ENCODE assay signal across 27 mouse cellular contexts in genomic region chr1:66841510-66841909, GRCm38 (mm10).
"Had no signal": no experiment of that assay in that cellular context is flagged by ENCODE, and none has a peak within 500 bp of the region (broad histone marks: within the 10 kb centered on the region; RNA-seq: fewer than 3 reads in every experiment).

No protein-coding gene starts in this region.

- H3K27ac ChIP-seq: gastrocnemius, adult 2 months; heart, embryonic 10.5 days; hindbrain, embryonic 10.5 days; hindbrain, embryonic 12.5 days; hindbrain, embryonic 14.5 days; intestine, embryonic 15.5 days; layer of hippocampus, adult 2 months; left cerebral cortex, adult 2 months; limb, embryonic 10.5 days; limb, embryonic 12.5 days; liver, embryonic 13.5 days had no signal

- H3K4me1 ChIP-seq: heart, embryonic 10.5 days; hindbrain, embryonic 10.5 days; hindbrain, embryonic 12.5 days; limb, embryonic 10.5 days; limb, embryonic 12.5 days; liver, embryonic 13.5 days had no signal

- H3K27me3 ChIP-seq: heart, embryonic 12.5 days; hindbrain, embryonic 12.5 days; intestine, embryonic 15.5 days; limb, embryonic 12.5 days; liver, embryonic 13.5 days had no signal

- H3K9ac ChIP-seq: heart, embryonic 12.5 days; hindbrain, embryonic 12.5 days; hindbrain, embryonic 14.5 days; intestine, embryonic 15.5 days; limb, embryonic 12.5 days; liver, embryonic 13.5 days had no signal

- H3K9me3 ChIP-seq: heart, embryonic 10.5 days; heart, embryonic 12.5 days; hindbrain, embryonic 10.5 days; hindbrain, embryonic 12.5 days; intestine, embryonic 15.5 days; limb, embryonic 10.5 days; limb, embryonic 12.5 days; liver, embryonic 13.5 days had no signal

- ATAC-seq: hindbrain, embryonic 16.5 days; inflammation-experienced regulatory T-cells, adult 6 months; intestine, embryonic 15.5 days; intestine, postnatal 0 days had no signal

- H3K4me2 ChIP-seq: heart, embryonic 12.5 days; hindbrain, embryonic 12.5 days; hindbrain, embryonic 14.5 days; intestine, embryonic 15.5 days; limb, embryonic 12.5 days; liver, embryonic 11.5 days; liver, embryonic 13.5 days had no signal

- H3K4me3 ChIP-seq: gastrocnemius, adult 2 months; heart, embryonic 10.5 days; heart, embryonic 12.5 days; hindbrain, embryonic 10.5 days; hindbrain, embryonic 12.5 days; intestine, embryonic 15.5 days; layer of hippocampus, adult 2 months; left cerebral cortex, adult 2 months; limb, embryonic 10.5 days; limb, embryonic 12.5 days; liver, embryonic 13.5 days had no signal

- DNase-seq: gastrocnemius, adult 2 months; gastrocnemius, postnatal 10 days; gastrocnemius, postnatal 25 days; heart, adult 18-20 months; heart, postnatal 10 days; heart, postnatal 36 days; kidney, adult 18-20 months; kidney, adult 8-10 months; kidney, postnatal 10 days; kidney, postnatal 25 days; kidney, postnatal 4 days; liver; liver, embryonic 13.5 days had no signal
